Mouse (Mus musculus): ENCODE measurements around the gene Gm15557. TPM values are rescaled to one million over a fixed set of nuclear protein-coding genes. Genes with fewer than 3 reads are reported as not detected.
"Not testable (repeated sequence)": the region's sequence is repeated elsewhere in the genome, so short reads cannot be mapped to it uniquely, and the experiment has no call there.

Gm15557 gene
- not detected in 2 replicates for polyA plus RNA-seq (2015; fragmentation: Nextera tagmentation; extraction: Ambion mirVana)

GRCm38 (mm10) chr2:155940681-155941080, at the start of gene Gm15557:
TSS of gene Gm15557 (plus strand) at chr2:155940728.
- no peaks in the 10 kb centered on the region for H3K9me3 ChIP-seq
- H3K4me1 ChIP-seq = peaks cover 21% of the 10 kb centered on the region
- no peak within 1 kb of the TSS for H3K4me2 ChIP-seq (replicated peaks)
- ATAC-seq (replicated peaks) = no peak
- H3K27me3 ChIP-seq = no peaks in the 10 kb centered on the region
- no peak within 1 kb of the TSS for H3K4me3 ChIP-seq
- no peak within 1 kb of the TSS for H3K9ac ChIP-seq (replicated peaks)
- H3K27ac ChIP-seq (replicated peaks) = no peak within 1 kb of the TSS
- 82% methylated on average over 3 of the region's 3 CpGs for WGBS
- no peaks in the 10 kb centered on the region for H3K36me3 ChIP-seq

GRCm38 (mm10) chr2:155894307-155895045, 46.1 kb upstream of the Gm15557 start:
- no peak overlapping the region for H3K9ac ChIP-seq (replicated peaks)
- ATAC-seq (replicated peaks) = no peak
- H3K27me3 ChIP-seq = no peaks in the 10 kb centered on the region
- no peaks in the 10 kb centered on the region for H3K4me1 ChIP-seq
- no peak overlapping the region for H3K4me2 ChIP-seq (replicated peaks)
- no peaks in the 10 kb centered on the region for H3K9me3 ChIP-seq
- no peak overlapping the region for H3K4me3 ChIP-seq
- H3K27ac ChIP-seq (replicated peaks) = no peak overlapping the region
- peaks cover 23% of the 10 kb centered on the region for H3K36me3 ChIP-seq
- WGBS = 91% methylated on average over 13 of the region's 13 CpGs

GRCm38 (mm10) chr2:155895046-155895735, 45.3 kb upstream of the Gm15557 start:
- Histone ChIP-seq H3K4me1 (no peaks in the 10 kb centered on the region), H3K27me3 (no peaks in the 10 kb centered on the region), H3K4me3 (no peak overlapping the region), H3K27ac (replicated peaks) (no peak overlapping the region), H3K9me3 (no peaks in the 10 kb centered on the region), H3K4me2 (replicated peaks) (no peak overlapping the region), H3K9ac (replicated peaks) (no peak overlapping the region), H3K36me3 (peaks cover 23% of the 10 kb centered on the region)
- WGBS = 92% methylated on average over 16 of the region's 16 CpGs
- no peak for ATAC-seq (replicated peaks)

GRCm38 (mm10) chr2:155902989-155903631, 37.4 kb upstream of the Gm15557 start:
- H3K36me3 ChIP-seq = peaks cover 12% of the 10 kb centered on the region; the same call in 1 of the 2 replicates
- H3K4me1 ChIP-seq = no peaks in the 10 kb centered on the region
- 88% methylated on average over 16 of the region's 16 CpGs for WGBS

GRCm38 (mm10) chr2:155903632-155904008, 36.9 kb upstream of the Gm15557 start:
- no peaks in the 10 kb centered on the region for H3K4me1 ChIP-seq
- no peaks in the 10 kb centered on the region for H3K27me3 ChIP-seq
- no peak overlapping the region for H3K27ac ChIP-seq (replicated peaks)
- ATAC-seq (replicated peaks) = no peak
- WGBS = 92% methylated on average over 6 of the region's 6 CpGs
- no peak overlapping the region for H3K4me2 ChIP-seq (replicated peaks)
- peaks cover 11% of the 10 kb centered on the region; the same call in 1 of the 2 replicates for H3K36me3 ChIP-seq
- H3K9ac ChIP-seq (replicated peaks) = no peak overlapping the region
- H3K4me3 ChIP-seq = no peak overlapping the region
- no peaks in the 10 kb centered on the region for H3K9me3 ChIP-seq

More at GRCm38 (mm10) chr2:155902989-155903631, 37.4 kb upstream of the Gm15557 start:
- H3K9me3 ChIP-seq = no peaks in the 10 kb centered on the region
- H3K4me2 ChIP-seq (replicated peaks) = no peak overlapping the region
- no peak for ATAC-seq (replicated peaks)
- H3K4me3 ChIP-seq = no peak overlapping the region
- H3K9ac ChIP-seq (replicated peaks) = no peak overlapping the region
- H3K27ac ChIP-seq (replicated peaks) = no peak overlapping the region
- H3K27me3 ChIP-seq = no peaks in the 10 kb centered on the region

- no peak overlapping the region for H3K4me2 ChIP-seq (replicated peaks)
- H3K4me1 ChIP-seq = no peaks in the 10 kb centered on the region
- H3K27me3 ChIP-seq = no peaks in the 10 kb centered on the region
- 91% methylated on average over 6 of the region's 6 CpGs for WGBS
- H3K9me3 ChIP-seq = no peaks in the 10 kb centered on the region
- H3K27ac ChIP-seq (replicated peaks) = no peak overlapping the region
- H3K36me3 ChIP-seq = peaks cover 42% of the 10 kb centered on the region
- no peak overlapping the region for H3K9ac ChIP-seq (replicated peaks)
- H3K4me3 ChIP-seq = no peak overlapping the region
- no peak for ATAC-seq (replicated peaks)
Measured at GRCm38 (mm10) chr2:155914684-155915083, 25.8 kb upstream of the Gm15557 start.

- Histone ChIP-seq H3K9me3 (no peaks in the 10 kb centered on the region), H3K36me3 (peaks cover 15% of the 10 kb centered on the region; the same call in 1 of the 2 replicates), H3K27ac (replicated peaks) (no peak overlapping the region), H3K4me2 (replicated peaks) (no peak overlapping the region), H3K27me3 (no peaks in the 10 kb centered on the region), H3K4me1 (no peaks in the 10 kb centered on the region), H3K4me3 (no peak overlapping the region), H3K9ac (replicated peaks) (no peak overlapping the region)
- ATAC-seq (replicated peaks) = no peak
- WGBS = 96% methylated on average over 7 of the region's 7 CpGs
Measured at GRCm38 (mm10) chr2:155923143-155923542, 17.4 kb upstream of the Gm15557 start.

- not testable (repeated sequence) for H3K9ac ChIP-seq (replicated peaks); H3K27ac ChIP-seq (replicated peaks); H3K4me3 ChIP-seq; H3K27me3 ChIP-seq; ATAC-seq (replicated peaks); H3K9me3 ChIP-seq; H3K4me2 ChIP-seq (replicated peaks); H3K36me3 ChIP-seq
- H3K4me1 ChIP-seq = peaks cover 15% of the 10 kb centered on the region
- 97% methylated on average over 6 of the region's 6 CpGs for WGBS
Measured at GRCm38 (mm10) chr2:155925213-155925612, 15.3 kb upstream of the Gm15557 start.

GRCm38 (mm10) chr2:155928711-155929345, 11.7 kb upstream of the Gm15557 start:
- no peaks in the 10 kb centered on the region for H3K9me3 ChIP-seq
- peak overlapping the region; percentile 76 for H3K4me2 ChIP-seq (replicated peaks)
- H3K9ac ChIP-seq (replicated peaks) = no peak overlapping the region
- WGBS = 69% methylated on average over 7 of the region's 7 CpGs
- H3K27me3 ChIP-seq = no peaks in the 10 kb centered on the region
- no peak for ATAC-seq (replicated peaks)
- H3K4me1 ChIP-seq = peaks cover 21% of the 10 kb centered on the region
- H3K36me3 ChIP-seq = no peaks in the 10 kb centered on the region
- no peak overlapping the region for H3K27ac ChIP-seq (replicated peaks)
- H3K4me3 ChIP-seq = peak overlapping the region; percentile 66

- Histone ChIP-seq H3K36me3 (no peaks in the 10 kb centered on the region), H3K4me2 (replicated peaks) (peak within 1 kb of the TSS; percentile 76), H3K4me1 (peaks cover 21% of the 10 kb centered on the region), H3K27ac (replicated peaks) (peak within 1 kb of the TSS; percentile 90), H3K27me3 (no peaks in the 10 kb centered on the region), H3K9me3 (no peaks in the 10 kb centered on the region), H3K9ac (replicated peaks) (peak within 1 kb of the TSS; percentile 65), H3K4me3 (peak within 1 kb of the TSS; percentile 66)
- under 1% methylated on average over 38 of the region's 38 CpGs for WGBS
- peak; percentile 96 for ATAC-seq (replicated peaks)
Measured at GRCm38 (mm10) chr2:155929531-155930442, 10.7 kb upstream of the Gm15557 start, which contains the start of gene Uqcc1. TSS of gene Uqcc1 (minus strand) at chr2:155930310.

- no peak overlapping the region for H3K9ac ChIP-seq (replicated peaks)
- no peaks in the 10 kb centered on the region for H3K9me3 ChIP-seq
- H3K4me2 ChIP-seq (replicated peaks) = no peak overlapping the region
- no peaks in the 10 kb centered on the region for H3K36me3 ChIP-seq
- H3K4me3 ChIP-seq = no peak overlapping the region
- no peak for ATAC-seq (replicated peaks)
- H3K4me1 ChIP-seq = peaks cover 15% of the 10 kb centered on the region
- WGBS = 75% methylated on average over 7 of the region's 7 CpGs
- no peak overlapping the region for H3K27ac ChIP-seq (replicated peaks)
- no peaks in the 10 kb centered on the region for H3K27me3 ChIP-seq
Measured at GRCm38 (mm10) chr2:155939897-155940529, 515 bp upstream of the Gm15557 start.
